Mouse (Mus musculus) heart, postnatal 0 days (tissue): ENCODE data around the gene Sstr5. TPM values are rescaled to one million over a fixed set of nuclear protein-coding genes. Genes with fewer than 3 reads are reported as not detected.

Source experiments
- ATAC-seq: fragments of 200-750 bp; cut with Nextera tagmentation; 2 replicates; pipeline ENCODE4 v1.8.0; 2017; ENCODE audit warnings: low read depth, moderate number of reproducible peaks, moderate library complexity; ENCODE audit not compliant: insufficient read depth
- DNase-seq: peaks from one replicate; pipeline ENCODE4 v3.0.0-alpha.2; 2016; ENCODE audit warnings: low spot score
- H3K27ac ChIP-seq: fragments of 300-500 bp; sonication (generic); 2 replicates; pipeline ENCODE4 v1.5.1; 2014; ENCODE audit warnings: low read depth, mild to moderate bottlenecking
- H3K27me3 ChIP-seq: fragments of 300-500 bp; sonication (generic); 2 replicates; pipeline ENCODE4 v1.6.1; 2014; ENCODE audit warnings: low read length, mixed read lengths; ENCODE audit not compliant: control insufficient read depth, insufficient read depth
- H3K36me3 ChIP-seq: fragments of 300-500 bp; sonication (generic); replicated peaks from 2 replicates; pipeline ENCODE4 v1.6.1; 2014; ENCODE audit warnings: low read length, mixed read lengths; ENCODE audit not compliant: control insufficient read depth, insufficient read depth
- H3K4me1 ChIP-seq: fragments of 300-500 bp; sonication (generic); 2 replicates; pipeline ENCODE4 v1.6.1; 2014; ENCODE audit warnings: antibody characterized with exemption; ENCODE audit not compliant: control insufficient read depth, insufficient read depth
- H3K4me2 ChIP-seq: fragments of 300-500 bp; sonication (generic); 2 replicates; pipeline ENCODE4 v1.6.1; 2014; ENCODE audit warnings: low read depth, mild to moderate bottlenecking, low read length, moderate library complexity
- H3K4me3 ChIP-seq: fragments of 300-500 bp; sonication (generic); 2 replicates; pipeline ENCODE4 v1.5.1; 2014; ENCODE audit warnings: low read depth, low read length
- H3K9ac ChIP-seq: fragments of 300-500 bp; sonication (generic); replicated peaks from 2 replicates; pipeline ENCODE4 v1.6.1; 2014; ENCODE audit warnings: low read depth, low read length, mixed read lengths
- H3K9me3 ChIP-seq: fragments of 300-500 bp; sonication (generic); replicated peaks from 2 replicates; pipeline ENCODE4 v1.6.1; 2016; ENCODE audit warnings: low read length; ENCODE audit not compliant: control insufficient read depth
- CTCF ChIP-seq: IDR thresholded peaks from 2 replicates; pipeline ENCODE4 v1.5.1; 2016; ENCODE audit warnings: antibody characterized with exemption, control low read depth, low read depth
- EP300 ChIP-seq: IDR thresholded peaks from 2 replicates; pipeline ENCODE4 v1.6.1; 2016; ENCODE audit warnings: antibody characterized with exemption, low read depth
- WGBS: fragments of 180-500 bp; shearing (Covaris S2); extraction: QIAGEN DNeasy Blood & Tissue Kit; methylation state at CpG from one replicate; pipeline ENCODE4 v1.1.7; 2014; 5-methylcytosine and 5-hydroxymethylcytosine counted together
- polyA plus RNA-seq: library from polyadenylated mRNA; unstranded; fragments of >200 nt; fragmentation: Nextera tagmentation; extraction: Ambion mirVana; gene quantifications from 2 replicates; pipeline ENCODE4 v1.2.1, GENCODE M21; 2015
- total RNA-seq: library from RNA; depleted of rRNA; stranded (reverse); fragments of >200 nt; gene quantifications from 2 replicates; pipeline ENCODE4 v1.2.3, GENCODE M21; 2014; ENCODE audit warnings: low replicate concordance; rRNA removed

Gene Sstr5
- total RNA-seq (0.12 TPM in 1 of 2 replicates, not detected in the other), polyA plus RNA-seq (not detected in 2 replicates)

DNA sequence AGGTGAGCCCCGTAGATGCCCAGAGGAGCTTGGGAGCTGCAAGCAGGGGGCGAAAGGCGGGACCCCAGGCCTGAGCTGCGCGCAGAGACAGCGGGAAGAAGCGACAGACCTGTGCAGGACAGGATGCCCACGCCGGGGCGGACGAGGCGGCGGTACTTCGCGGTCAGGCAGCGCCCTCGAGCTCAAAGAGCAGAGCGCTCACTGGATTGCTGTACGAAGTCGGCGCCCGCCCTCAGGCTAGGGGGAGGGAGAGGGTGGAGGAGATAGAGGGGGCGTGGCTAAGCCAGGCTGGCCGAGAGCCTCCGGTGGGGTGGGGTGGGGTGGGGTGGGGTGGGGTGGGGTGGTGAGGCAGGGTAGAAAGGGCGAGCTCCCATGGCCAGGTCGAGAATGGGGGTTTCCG is at the start of gene Sstr5:
Gene Sstr5, minus strand, starts transcription at position 276 of the 400 bp plus-strand sequence.
- H3K4me2 ChIP-seq = no peak within 1 kb of the TSS; the same call in 1 of the 2 replicates
- DNase-seq (no peak), ATAC-seq (no peak)
- no peak within 1 kb of the TSS for H3K27ac ChIP-seq
- 2% methylated on average over 25 of the region's 28 CpGs for WGBS
- no peaks in the 10 kb centered on the region for H3K9me3 ChIP-seq
- no peak for TF ChIP-seq CTCF
- no peak for TF ChIP-seq EP300
- H3K4me3 ChIP-seq = no peak within 1 kb of the TSS
- H3K9ac ChIP-seq = no peak within 1 kb of the TSS
- no peaks in the 10 kb centered on the region for H3K36me3 ChIP-seq
- no peaks in the 10 kb centered on the region for H3K4me1 ChIP-seq
- peaks cover 38% of the 10 kb centered on the region for H3K27me3 ChIP-seq

DNA sequence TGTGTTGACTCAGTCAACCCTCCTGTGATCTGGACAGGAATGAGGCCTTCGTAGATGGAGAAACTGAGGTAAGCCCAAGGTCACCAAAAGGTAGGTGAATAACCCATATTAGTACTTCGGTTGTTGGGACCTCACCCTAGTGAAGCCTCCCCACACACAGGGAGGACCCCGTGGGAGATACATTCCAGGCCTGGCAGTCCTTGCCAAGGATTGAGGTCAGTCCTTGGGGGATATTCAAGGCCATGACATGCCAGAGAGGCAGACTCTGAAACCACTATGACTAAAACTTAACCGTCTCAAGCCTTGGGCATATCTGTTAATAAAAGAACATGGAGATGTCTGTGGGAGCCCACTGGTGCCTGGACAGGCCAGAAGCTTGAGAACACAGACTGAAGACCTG is 44.7 kb upstream of the Sstr5 start:
- H3K4me2 ChIP-seq = no peak overlapping the region
- H3K27me3 ChIP-seq = peaks cover 4% of the 10 kb centered on the region; the same call in 1 of the 2 replicates
- no peak overlapping the region for H3K27ac ChIP-seq
- ATAC-seq (no peak), DNase-seq (no peak)
- 78% methylated on average over 4 of the region's 4 CpGs for WGBS
- TF ChIP-seq CTCF = no peak
- TF ChIP-seq EP300 = no peak
- no peaks in the 10 kb centered on the region for H3K36me3 ChIP-seq
- H3K9me3 ChIP-seq = no peaks in the 10 kb centered on the region
- H3K9ac ChIP-seq = no peak overlapping the region
- H3K4me1 ChIP-seq = peaks cover 4% of the 10 kb centered on the region; the same call in 1 of the 2 replicates
- no peak overlapping the region for H3K4me3 ChIP-seq

DNA sequence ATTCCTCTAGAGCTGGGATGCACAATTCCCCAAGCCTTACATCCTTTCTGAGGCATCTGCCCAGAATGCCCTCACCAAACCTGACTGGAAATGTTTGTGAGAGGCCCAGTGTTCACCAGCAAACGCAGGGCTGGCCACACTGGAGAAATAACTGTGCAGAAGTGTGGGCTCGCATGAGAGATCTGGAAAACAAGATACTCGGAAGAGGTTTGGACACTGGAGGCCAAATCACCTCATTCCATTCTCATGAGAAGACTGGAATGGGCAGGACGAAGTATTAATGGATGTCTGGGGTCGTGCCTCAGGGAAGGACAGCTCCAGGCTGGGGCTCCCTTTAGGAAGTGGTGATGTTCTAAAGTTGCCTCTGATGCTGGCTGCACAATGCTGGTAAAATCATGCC is 43.6 kb upstream of the Sstr5 start:
- no peak overlapping the region for H3K4me3 ChIP-seq
- ATAC-seq (no peak), DNase-seq (no peak)
- H3K9me3 ChIP-seq = no peaks in the 10 kb centered on the region
- WGBS = 56% methylated on average over 5 of the region's 5 CpGs
- no peak for TF ChIP-seq CTCF
- TF ChIP-seq EP300 = no peak
- H3K36me3 ChIP-seq = no peaks in the 10 kb centered on the region
- peaks cover 4% of the 10 kb centered on the region; the same call in 1 of the 2 replicates for H3K27me3 ChIP-seq
- no peak overlapping the region for H3K9ac ChIP-seq
- H3K4me1 ChIP-seq = peaks cover 4% of the 10 kb centered on the region; the same call in 1 of the 2 replicates
- no peak overlapping the region for H3K4me2 ChIP-seq
- no peak overlapping the region for H3K27ac ChIP-seq

DNA sequence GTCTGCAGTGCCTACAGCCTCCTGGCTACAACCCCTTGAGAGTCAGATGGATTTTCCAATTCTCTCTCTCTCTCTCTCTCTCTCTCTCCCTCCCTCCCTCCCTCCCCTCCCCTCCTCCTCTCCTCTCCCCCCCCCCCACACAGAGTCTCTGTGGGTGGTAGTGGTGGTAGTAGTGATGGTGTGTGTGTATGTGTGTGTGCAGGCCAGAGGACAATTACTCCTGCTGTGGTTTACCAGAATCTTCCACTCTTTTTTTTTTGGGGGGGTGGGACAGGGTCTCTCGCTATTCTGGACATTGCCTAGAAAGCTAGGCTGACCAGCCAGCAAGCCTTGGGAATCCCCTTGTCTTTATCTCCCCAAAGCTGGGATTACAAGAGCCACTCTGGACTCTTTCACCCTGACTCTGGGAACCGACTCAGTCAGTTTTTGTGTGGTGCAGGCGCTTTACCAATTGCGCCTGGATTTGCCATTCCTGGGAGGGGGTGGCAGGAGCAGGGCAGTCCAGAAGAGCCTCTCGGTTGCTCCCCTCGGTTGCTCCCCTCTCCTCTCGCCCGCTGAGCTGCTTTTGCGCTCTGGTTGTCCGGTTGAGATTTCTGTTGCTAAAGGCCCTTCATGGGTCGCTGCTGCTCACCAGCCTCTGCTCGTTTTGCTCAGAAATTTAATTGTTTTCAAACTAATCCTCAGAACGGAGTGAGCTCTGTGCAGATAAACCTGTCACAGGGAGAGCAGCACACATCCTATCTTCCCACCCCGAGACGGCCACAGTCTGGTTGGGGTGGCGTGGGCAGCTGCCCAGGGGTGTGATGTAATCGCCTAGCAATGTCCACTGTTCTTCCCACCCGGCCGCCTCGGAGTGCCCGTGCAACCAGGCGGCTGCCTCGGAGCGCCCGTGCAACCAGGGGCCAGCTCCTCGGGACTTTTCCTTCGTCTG is 42.1 kb upstream of the Sstr5 start:
- 20% methylated on average over 27 of the region's 27 CpGs for WGBS
- peaks cover 4% of the 10 kb centered on the region; the same call in 1 of the 2 replicates for H3K27me3 ChIP-seq
- H3K4me1 ChIP-seq = peaks cover 4% of the 10 kb centered on the region; the same call in 1 of the 2 replicates
- H3K4me3 ChIP-seq = peak overlapping the region; percentile 14; the same call in 1 of the 2 replicates
- peak overlapping the region; percentile 46 for H3K4me2 ChIP-seq
- H3K27ac ChIP-seq = no peak overlapping the region
- no peak for TF ChIP-seq EP300
- TF ChIP-seq CTCF = no peak
- H3K9ac ChIP-seq = 0 out of 2 replicates have a peak overlapping the region, but pooled peaks have one; percentile 6
- ATAC-seq (peak; percentile 78), DNase-seq (peak; percentile 38)
- H3K9me3 ChIP-seq = no peaks in the 10 kb centered on the region
- H3K36me3 ChIP-seq = no peaks in the 10 kb centered on the region

DNA sequence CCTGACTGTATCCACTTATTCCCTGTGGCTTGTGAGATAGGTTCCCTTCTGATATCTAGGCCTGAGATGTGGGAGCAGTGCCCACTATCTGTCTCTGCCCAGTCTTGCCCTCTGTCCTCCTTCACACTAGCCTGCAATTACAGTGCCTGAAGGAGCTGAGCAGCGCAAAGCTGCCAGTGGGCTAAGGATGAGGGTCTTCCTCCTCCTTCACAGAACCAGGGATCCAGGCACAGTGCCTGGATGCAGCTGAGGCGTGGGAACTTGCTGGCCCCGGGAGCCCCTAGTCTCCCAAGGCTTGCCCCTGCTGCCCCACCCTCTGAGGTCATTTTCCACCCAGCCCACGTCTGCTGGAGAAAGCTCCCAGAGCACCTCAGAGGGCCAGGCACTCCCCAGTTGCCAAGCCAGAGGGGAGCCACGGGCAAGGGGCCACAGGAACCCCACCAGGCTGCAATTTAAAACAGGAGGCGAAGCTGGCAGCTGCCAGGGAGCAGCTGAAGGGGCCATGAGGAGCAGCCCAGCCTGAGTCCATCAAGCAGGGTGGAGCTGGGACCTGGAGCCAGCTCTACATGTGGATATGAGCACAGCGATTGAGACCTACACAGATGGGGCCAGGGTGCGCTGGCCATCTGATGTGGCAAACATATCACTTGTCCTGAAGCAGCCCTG is 33.4 kb upstream of the Sstr5 start:
- DNase-seq = no peak
- 56% methylated on average over 8 of the region's 8 CpGs for WGBS

More for the DNA sequence above, 33.4 kb upstream of the Sstr5 start:
- TF ChIP-seq CTCF = no peak
- no peak overlapping the region for H3K27ac ChIP-seq
- H3K4me3 ChIP-seq = no peak overlapping the region
- no peaks in the 10 kb centered on the region for H3K4me1 ChIP-seq
- ATAC-seq = no peak
- H3K9ac ChIP-seq = no peak overlapping the region
- no peaks in the 10 kb centered on the region for H3K36me3 ChIP-seq
- H3K4me2 ChIP-seq = no peak overlapping the region
- H3K9me3 ChIP-seq = no peaks in the 10 kb centered on the region
- no peaks in the 10 kb centered on the region for H3K27me3 ChIP-seq
